Mouse (Mus musculus) mammary gland, adult 2 months (tissue): ENCODE results near the gene Lcat. TPM values are rescaled to one million over a fixed set of nuclear protein-coding genes. Genes with fewer than 3 reads are reported as not detected.

Source experiments
- polyA plus RNA-seq: library from polyadenylated mRNA; depleted of rRNA; stranded (reverse); fragments of >200 nt; gene quantifications from 2 replicates; pipeline ENCODE4 v1.2.3, GENCODE M21; 2012; ENCODE audit warnings: low replicate concordance; rRNA removed

Lcat gene
- polyA plus RNA-seq: 4.1 and 5.4 TPM in 2 replicates

GRCm38 (mm10) chr8:105943321-105943739, at the start of gene Lcat:
Gene Lcat, minus strand, starts transcription at chr8:105943382.

GRCm38 (mm10) chr8:105990856-105991387, 47.7 kb upstream of the Lcat start, which contains the start of gene Dus2:
Gene Dus2, plus strand, starts transcription at chr8:105991337.

GRCm38 (mm10) chr8:105979325-105979724, 36.1 kb upstream of the Lcat start, which contains the start of gene Dpep3:
Gene Dpep3, minus strand, starts transcription at chr8:105979429.

GRCm38 (mm10) chr8:105965905-105966341, 22.7 kb upstream of the Lcat start, which contains the start of gene Slc12a4:
Gene Slc12a4, minus strand, starts transcription at chr8:105966097.

GRCm38 (mm10) chr8:105938306-105938669, 4.9 kb downstream of the Lcat start, which contains the start of gene Psmb10:
Gene Psmb10, minus strand, starts transcription at chr8:105938444.

GRCm38 (mm10) chr8:105933762-105934161, 9.4 kb downstream of the Lcat start, which contains the start of gene Ctrl:
Gene Ctrl, minus strand, starts transcription at chr8:105933862.

GRCm38 (mm10) chr8:105900180-105900940, 42.8 kb downstream of the Lcat start, which contains the start of gene Pskh1:
Gene Pskh1, plus strand, starts transcription at chr8:105900441.

GRCm38 (mm10) chr8:105893339-105893738, 49.8 kb downstream of the Lcat start, which contains the start of gene Nrn1l:
Gene Nrn1l, plus strand, starts transcription at chr8:105893567.

Other genes with a start within 250 kb of the Lcat start
- gene Acd, start 242.3 kb downstream of the Lcat start, polyA plus RNA-seq: 55.9 TPM in 2 replicates
- gene Pard6a, start 242.2 kb downstream of the Lcat start, polyA plus RNA-seq: 19.0 and 20.4 TPM in 2 replicates
- 0.12 TPM in 1 of 2 replicates, not detected in the other for gene 4933405L10Rik, start 235.7 kb downstream of the Lcat start, polyA plus RNA-seq
- 5.1 and 10.4 TPM in 2 replicates for gene Enkd1, start 235.2 kb downstream of the Lcat start, polyA plus RNA-seq
- 7.4 and 11.3 TPM in 2 replicates for gene Gfod2, start 184.7 kb downstream of the Lcat start, polyA plus RNA-seq
- 30.2 and 35.5 TPM in 2 replicates for gene Ranbp10, start 116.0 kb downstream of the Lcat start, polyA plus RNA-seq
- not detected in 2 replicates for gene Tsnaxip1, start 115.7 kb downstream of the Lcat start, polyA plus RNA-seq
- gene Cenpt, start 90.1 kb downstream of the Lcat start, polyA plus RNA-seq: 13.7 and 18.8 TPM in 2 replicates
- gene Thap11, start 88.2 kb downstream of the Lcat start, polyA plus RNA-seq: 47.9 and 76.8 TPM in 2 replicates
- 16.7 and 34.9 TPM in 2 replicates for gene Nutf2, start 82.8 kb downstream of the Lcat start, polyA plus RNA-seq
- gene Edc4, start 62.5 kb downstream of the Lcat start, polyA plus RNA-seq: 75.2 and 91.4 TPM in 2 replicates
- gene Nrn1l, start 49.8 kb downstream of the Lcat start, polyA plus RNA-seq: 2.1 and 5.6 TPM in 2 replicates
- gene Pskh1, start 42.9 kb downstream of the Lcat start, polyA plus RNA-seq: 44.9 and 68.5 TPM in 2 replicates
- 3.0 and 3.2 TPM in 2 replicates for gene Ctrl, start 9.5 kb downstream of the Lcat start, polyA plus RNA-seq
- 155 and 284 TPM in 2 replicates for gene Psmb10, start 4.9 kb downstream of the Lcat start, polyA plus RNA-seq
- gene Slc12a4, start 22.7 kb upstream of the Lcat start, polyA plus RNA-seq: 43.9 and 52.9 TPM in 2 replicates
- 0.67 and 0.73 TPM in 2 replicates for gene Dpep3, start 36.0 kb upstream of the Lcat start, polyA plus RNA-seq
- gene Dus2, start 48.0 kb upstream of the Lcat start, polyA plus RNA-seq: 16.2 and 27.0 TPM in 2 replicates
- not detected in 2 replicates for gene Dpep2nb, start 62.6 kb upstream of the Lcat start, polyA plus RNA-seq
- 10.0 and 17.6 TPM in 2 replicates for gene Ddx28, start 68.5 kb upstream of the Lcat start, polyA plus RNA-seq
- 29.5 and 59.1 TPM in 2 replicates for gene Nfatc3, start 115.5 kb upstream of the Lcat start, polyA plus RNA-seq
- 20.9 and 24.4 TPM in 2 replicates for gene Esrp2, start 193.6 kb upstream of the Lcat start, polyA plus RNA-seq
- gene Pla2g15, start 207.0 kb upstream of the Lcat start, polyA plus RNA-seq: 25.3 and 27.1 TPM in 2 replicates
- 30.1 and 60.5 TPM in 2 replicates for gene Slc7a6, start 225.5 kb upstream of the Lcat start, polyA plus RNA-seq